Mouse (Mus musculus): Measurements from ENCODE around the gene Lhx1. TPM values are rescaled to one million over a fixed set of nuclear protein-coding genes. Genes with fewer than 3 reads are reported as not detected.

Lhx1 gene
- total and polyA plus RNA-seq, 2 experiments from 2014 or later, result not detected

- Histone ChIP-seq H3K27me3 (ENCODE audit: control insufficient read depth, insufficient read depth, low read length) (no peaks in the 10 kb centered on the region), H3K4me3 (ENCODE audit: low read depth, low read length) (no peak overlapping the region), H3K4me2 (ENCODE audit: low read depth, low read length) (no peak overlapping the region), H3K27ac (ENCODE audit: low read depth) (no peak overlapping the region), H3K4me1 (ENCODE audit: control insufficient read depth, insufficient read depth) (no peaks in the 10 kb centered on the region), H3K36me3 (replicated peaks; ENCODE audit: control insufficient read depth, insufficient read depth, low read length) (peaks cover 29% of the 10 kb centered on the region), H3K9ac (replicated peaks; ENCODE audit: low read depth, low read length) (no peak overlapping the region), H3K9me3 (replicated peaks; ENCODE audit: control insufficient read depth, low read length) (no peaks in the 10 kb centered on the region)
- TF ChIP-seq CTCF (IDR thresholded peaks at IDR 0.05; ENCODE audit: low read depth), result no peak
- TF ChIP-seq EP300 (IDR thresholded peaks at IDR 0.05; ENCODE audit: low read depth), result no peak
- DNase-seq (ENCODE audit: low spot score) (no peak), ATAC-seq (ENCODE audit: insufficient read depth, low read depth) (no peak)
- 94% methylated on average over 1 of the region's 1 CpGs for WGBS
Measured at GRCm38 (mm10) chr11:84504296-84504695, 21.0 kb downstream of the Lhx1 start.

- Histone ChIP-seq H3K9ac (replicated peaks; ENCODE audit: low read depth, low read length) (no peak overlapping the region), H3K9me3 (replicated peaks; ENCODE audit: control insufficient read depth, low read length) (no peaks in the 10 kb centered on the region), H3K4me2 (ENCODE audit: low read depth, low read length) (no peak overlapping the region), H3K27ac (ENCODE audit: low read depth) (no peak overlapping the region), H3K4me3 (ENCODE audit: low read depth, low read length) (no peak overlapping the region), H3K4me1 (ENCODE audit: control insufficient read depth, insufficient read depth) (no peaks in the 10 kb centered on the region), H3K27me3 (ENCODE audit: control insufficient read depth, insufficient read depth, low read length) (no peaks in the 10 kb centered on the region), H3K36me3 (replicated peaks; ENCODE audit: control insufficient read depth, insufficient read depth, low read length) (peaks cover 10% of the 10 kb centered on the region; the same call in 1 of the 2 replicates)
- no peak for DNase-seq (ENCODE audit: low spot score)
- ATAC-seq (ENCODE audit: insufficient read depth, low read depth), result no peak
- no peak for TF ChIP-seq EP300 (IDR thresholded peaks at IDR 0.05; ENCODE audit: low read depth)
- TF ChIP-seq CTCF (IDR thresholded peaks at IDR 0.05; ENCODE audit: low read depth), result peak; percentile 39; the same call in 1 of the 2 replicates
- WGBS, result 74% methylated on average over 2 of the region's 2 CpGs
Measured at GRCm38 (mm10) chr11:84497944-84498343, 27.4 kb downstream of the Lhx1 start.

- no peak overlapping the region for H3K27ac ChIP-seq (ENCODE audit: low read depth)
- DNase-seq (ENCODE audit: low spot score), result no peak
- no peak overlapping the region for H3K4me2 ChIP-seq (ENCODE audit: low read depth, low read length)
- no peak overlapping the region for H3K4me3 ChIP-seq (ENCODE audit: low read depth, low read length)
- TF ChIP-seq EP300 (IDR thresholded peaks at IDR 0.05; ENCODE audit: low read depth) (no peak), CTCF (IDR thresholded peaks at IDR 0.05; ENCODE audit: low read depth) (no peak)
- no peaks in the 10 kb centered on the region for H3K9me3 ChIP-seq (replicated peaks; ENCODE audit: control insufficient read depth, low read length)
- no peaks in the 10 kb centered on the region for H3K4me1 ChIP-seq (ENCODE audit: control insufficient read depth, insufficient read depth)
- ATAC-seq (ENCODE audit: insufficient read depth, low read depth), result no peak
- peaks cover 12% of the 10 kb centered on the region for H3K36me3 ChIP-seq (replicated peaks; ENCODE audit: control insufficient read depth, insufficient read depth, low read length)
- H3K27me3 ChIP-seq (ENCODE audit: control insufficient read depth, insufficient read depth, low read length), result no peaks in the 10 kb centered on the region
- no peak overlapping the region for H3K9ac ChIP-seq (replicated peaks; ENCODE audit: low read depth, low read length)
Measured at GRCm38 (mm10) chr11:84496901-84497300, 28.4 kb downstream of the Lhx1 start.

GRCm38 (mm10) chr11:84495774-84496173, 29.6 kb downstream of the Lhx1 start:
- TF ChIP-seq EP300 (IDR thresholded peaks at IDR 0.05; ENCODE audit: low read depth) (no peak), CTCF (IDR thresholded peaks at IDR 0.05; ENCODE audit: low read depth) (no peak)
- 81% methylated on average over 4 of the region's 4 CpGs for WGBS
- H3K4me2 ChIP-seq (ENCODE audit: low read depth, low read length), result no peak overlapping the region
- peaks cover 23% of the 10 kb centered on the region for H3K36me3 ChIP-seq (replicated peaks; ENCODE audit: control insufficient read depth, insufficient read depth, low read length)
- H3K9ac ChIP-seq (replicated peaks; ENCODE audit: low read depth, low read length), result no peak overlapping the region
- no peak for DNase-seq (ENCODE audit: low spot score)
- no peaks in the 10 kb centered on the region for H3K4me1 ChIP-seq (ENCODE audit: control insufficient read depth, insufficient read depth)
- no peak overlapping the region for H3K27ac ChIP-seq (ENCODE audit: low read depth)
- H3K27me3 ChIP-seq (ENCODE audit: control insufficient read depth, insufficient read depth, low read length), result no peaks in the 10 kb centered on the region
- no peak for ATAC-seq (ENCODE audit: insufficient read depth, low read depth)
- H3K9me3 ChIP-seq (replicated peaks; ENCODE audit: control insufficient read depth, low read length), result no peaks in the 10 kb centered on the region
- no peak overlapping the region for H3K4me3 ChIP-seq (ENCODE audit: low read depth, low read length)

- Histone ChIP-seq H3K9me3 (replicated peaks; ENCODE audit: control insufficient read depth, low read length) (no peaks in the 10 kb centered on the region), H3K4me1 (ENCODE audit: control insufficient read depth, insufficient read depth) (no peaks in the 10 kb centered on the region), H3K36me3 (replicated peaks; ENCODE audit: control insufficient read depth, insufficient read depth, low read length) (no peaks in the 10 kb centered on the region), H3K27me3 (ENCODE audit: control insufficient read depth, insufficient read depth, low read length) (no peaks in the 10 kb centered on the region), H3K4me2 (ENCODE audit: low read depth, low read length) (no peak overlapping the region), H3K4me3 (ENCODE audit: low read depth, low read length) (no peak overlapping the region), H3K9ac (replicated peaks; ENCODE audit: low read depth, low read length) (no peak overlapping the region), H3K27ac (ENCODE audit: low read depth) (no peak overlapping the region)
- DNase-seq (ENCODE audit: low spot score) (no peak), ATAC-seq (ENCODE audit: insufficient read depth, low read depth) (no peak)
- no peak for TF ChIP-seq CTCF (IDR thresholded peaks at IDR 0.05; ENCODE audit: low read depth)
- TF ChIP-seq EP300 (IDR thresholded peaks at IDR 0.05; ENCODE audit: low read depth), result no peak
- WGBS, result 64% methylated on average over 7 of the region's 7 CpGs
Measured at GRCm38 (mm10) chr11:84481661-84482060, 43.7 kb downstream of the Lhx1 start.

GRCm38 (mm10) chr11:84480451-84480850, 44.9 kb downstream of the Lhx1 start:
- 60% methylated on average over 3 of the region's 3 CpGs for WGBS
- TF ChIP-seq CTCF (IDR thresholded peaks at IDR 0.05; ENCODE audit: low read depth), result no peak
- DNase-seq (ENCODE audit: low spot score) (no peak), ATAC-seq (ENCODE audit: insufficient read depth, low read depth) (no peak)
- Histone ChIP-seq H3K9me3 (replicated peaks; ENCODE audit: control insufficient read depth, low read length) (no peaks in the 10 kb centered on the region), H3K27ac (ENCODE audit: low read depth) (no peak overlapping the region), H3K27me3 (ENCODE audit: control insufficient read depth, insufficient read depth, low read length) (no peaks in the 10 kb centered on the region), H3K36me3 (replicated peaks; ENCODE audit: control insufficient read depth, insufficient read depth, low read length) (no peaks in the 10 kb centered on the region), H3K4me1 (ENCODE audit: control insufficient read depth, insufficient read depth) (no peaks in the 10 kb centered on the region), H3K4me2 (ENCODE audit: low read depth, low read length) (no peak overlapping the region), H3K4me3 (ENCODE audit: low read depth, low read length) (no peak overlapping the region), H3K9ac (replicated peaks; ENCODE audit: low read depth, low read length) (no peak overlapping the region)
